Mouse (Mus musculus): ENCODE results near the gene Olfr161. TPM values are rescaled to one million over a fixed set of nuclear protein-coding genes. Genes with fewer than 3 reads are reported as not detected.
"Not testable (repeated sequence)": the region's sequence is repeated elsewhere in the genome, so short reads cannot be mapped to it uniquely, and the experiment has no call there.

Gene Olfr161
- polyA plus RNA-seq (2014; fragmentation: Nextera tagmentation; extraction: Ambion mirVana) = not detected in 2 replicates

- H3K27me3 ChIP-seq (ENCODE audit: control insufficient read depth, insufficient read depth, low read length) = no peaks in the 10 kb centered on the region
- H3K27ac ChIP-seq (ENCODE audit: low read length) = no peak within 1 kb of the TSS
- no peak within 1 kb of the TSS for H3K9ac ChIP-seq (replicated peaks; ENCODE audit: low read depth, low read length)
- no peak within 1 kb of the TSS for H3K4me3 ChIP-seq (ENCODE audit: low read depth, low read length)
- no peaks in the 10 kb centered on the region for H3K36me3 ChIP-seq (ENCODE audit: control insufficient read depth, insufficient read depth, low read length)
- no peaks in the 10 kb centered on the region for H3K4me1 ChIP-seq (ENCODE audit: control insufficient read depth, insufficient read depth, low read length)
- ATAC-seq (ENCODE audit: insufficient number of reproducible peaks, insufficient read depth, low FRiP score, low read depth) = no peak
- no peak within 1 kb of the TSS for H3K4me2 ChIP-seq (replicated peaks; ENCODE audit: low read depth, low read length)
- 64% methylated on average over 1 of the region's 1 CpGs for WGBS
- no peaks in the 10 kb centered on the region for H3K9me3 ChIP-seq (ENCODE audit: control insufficient read depth, low read depth, low read length)
These were observed at the start of gene Olfr161 for GRCm38 (mm10) chr16:3590691-3591090. TSS of gene Olfr161 (plus strand) at chr16:3591042.

- Histone ChIP-seq H3K4me2 (replicated peaks; ENCODE audit: low read depth, low read length) (no peak overlapping the region), H3K36me3 (ENCODE audit: control insufficient read depth, insufficient read depth, low read length) (no peaks in the 10 kb centered on the region), H3K9ac (replicated peaks; ENCODE audit: low read depth, low read length) (no peak overlapping the region), H3K27me3 (ENCODE audit: control insufficient read depth, insufficient read depth, low read length) (no peaks in the 10 kb centered on the region), H3K9me3 (ENCODE audit: control insufficient read depth, low read depth, low read length) (no peaks in the 10 kb centered on the region), H3K27ac (ENCODE audit: low read length) (no peak overlapping the region), H3K4me1 (ENCODE audit: control insufficient read depth, insufficient read depth, low read length) (no peaks in the 10 kb centered on the region), H3K4me3 (ENCODE audit: low read depth, low read length) (no peak overlapping the region)
- no peak for ATAC-seq (ENCODE audit: insufficient number of reproducible peaks, insufficient read depth, low FRiP score, low read depth)
These were observed 27.3 kb upstream of the Olfr161 start for GRCm38 (mm10) chr16:3563553-3563952.

- not testable (repeated sequence) for H3K27me3 ChIP-seq (ENCODE audit: control insufficient read depth, insufficient read depth, low read length); H3K4me2 ChIP-seq (replicated peaks; ENCODE audit: low read depth, low read length); H3K9me3 ChIP-seq (ENCODE audit: control insufficient read depth, low read depth, low read length); H3K9ac ChIP-seq (replicated peaks; ENCODE audit: low read depth, low read length); H3K4me3 ChIP-seq (ENCODE audit: low read depth, low read length); H3K27ac ChIP-seq (ENCODE audit: low read length); ATAC-seq (ENCODE audit: insufficient number of reproducible peaks, insufficient read depth, low FRiP score, low read depth); H3K4me1 ChIP-seq (ENCODE audit: control insufficient read depth, insufficient read depth, low read length); H3K36me3 ChIP-seq (ENCODE audit: control insufficient read depth, insufficient read depth, low read length)
- 55% methylated on average over 1 of the region's 1 CpGs for WGBS
These were observed 13.2 kb upstream of the Olfr161 start for GRCm38 (mm10) chr16:3577658-3578057.

- not testable (repeated sequence) for H3K36me3 ChIP-seq (ENCODE audit: control insufficient read depth, insufficient read depth, low read length); H3K27ac ChIP-seq (ENCODE audit: low read length); H3K4me1 ChIP-seq (ENCODE audit: control insufficient read depth, insufficient read depth, low read length); H3K4me3 ChIP-seq (ENCODE audit: low read depth, low read length); ATAC-seq (ENCODE audit: insufficient number of reproducible peaks, insufficient read depth, low FRiP score, low read depth); H3K27me3 ChIP-seq (ENCODE audit: control insufficient read depth, insufficient read depth, low read length); H3K9ac ChIP-seq (replicated peaks; ENCODE audit: low read depth, low read length); H3K9me3 ChIP-seq (ENCODE audit: control insufficient read depth, low read depth, low read length); H3K4me2 ChIP-seq (replicated peaks; ENCODE audit: low read depth, low read length)
- 89% methylated on average over 1 of the region's 1 CpGs for WGBS
These were observed 12.5 kb upstream of the Olfr161 start for GRCm38 (mm10) chr16:3578227-3578848.

GRCm38 (mm10) chr16:3631376-3631775 is 40.5 kb downstream of the Olfr161 start:
- not testable (repeated sequence) for H3K9ac ChIP-seq (replicated peaks; ENCODE audit: low read depth, low read length); H3K36me3 ChIP-seq (ENCODE audit: control insufficient read depth, insufficient read depth, low read length); H3K4me2 ChIP-seq (replicated peaks; ENCODE audit: low read depth, low read length); H3K4me1 ChIP-seq (ENCODE audit: control insufficient read depth, insufficient read depth, low read length); H3K4me3 ChIP-seq (ENCODE audit: low read depth, low read length); ATAC-seq (ENCODE audit: insufficient number of reproducible peaks, insufficient read depth, low FRiP score, low read depth); H3K9me3 ChIP-seq (ENCODE audit: control insufficient read depth, low read depth, low read length); H3K27ac ChIP-seq (ENCODE audit: low read length); H3K27me3 ChIP-seq (ENCODE audit: control insufficient read depth, insufficient read depth, low read length)
- WGBS = 89% methylated on average over 5 of the region's 5 CpGs

- H3K4me2 ChIP-seq (replicated peaks; ENCODE audit: low read depth, low read length) = peak overlapping the region; percentile 42
These were observed 41.9 kb downstream of the Olfr161 start for GRCm38 (mm10) chr16:3632572-3633361.

More at GRCm38 (mm10) chr16:3632572-3633361, 41.9 kb downstream of the Olfr161 start:
- H3K9ac ChIP-seq (replicated peaks; ENCODE audit: low read depth, low read length); H3K4me1 ChIP-seq (ENCODE audit: control insufficient read depth, insufficient read depth, low read length); H3K27me3 ChIP-seq (ENCODE audit: control insufficient read depth, insufficient read depth, low read length); H3K9me3 ChIP-seq (ENCODE audit: control insufficient read depth, low read depth, low read length); H3K36me3 ChIP-seq (ENCODE audit: control insufficient read depth, insufficient read depth, low read length); H3K27ac ChIP-seq (ENCODE audit: low read length): not testable (repeated sequence)
- ATAC-seq (ENCODE audit: insufficient number of reproducible peaks, insufficient read depth, low FRiP score, low read depth) = peak; percentile 53; the same call in 1 of the 2 replicates
- WGBS = 32% methylated on average over 27 of the region's 27 CpGs
- peak overlapping the region; percentile 18; the same call in 1 of the 2 replicates for H3K4me3 ChIP-seq (ENCODE audit: low read depth, low read length)

Other genes starting within 250 kb of the Olfr161 start
- gene Mefv, start 127.1 kb downstream of the Olfr161 start, polyA plus RNA-seq (2014; fragmentation: Nextera tagmentation; extraction: Ambion mirVana) = not detected in 2 replicates
- gene Zfp263, start 153.1 kb downstream of the Olfr161 start, polyA plus RNA-seq (2014; fragmentation: Nextera tagmentation; extraction: Ambion mirVana) = 29.9 and 30.3 TPM in 2 replicates
- not detected in 2 replicates for gene Olfr15, start 239.8 kb downstream of the Olfr161 start, polyA plus RNA-seq (2014; fragmentation: Nextera tagmentation; extraction: Ambion mirVana)

Data from stomach, embryonic 14.5 days (tissue).